Mouse (Mus musculus): ENCODE measurements around the gene Ccdc51.

The Ccdc51 gene

DNA sequence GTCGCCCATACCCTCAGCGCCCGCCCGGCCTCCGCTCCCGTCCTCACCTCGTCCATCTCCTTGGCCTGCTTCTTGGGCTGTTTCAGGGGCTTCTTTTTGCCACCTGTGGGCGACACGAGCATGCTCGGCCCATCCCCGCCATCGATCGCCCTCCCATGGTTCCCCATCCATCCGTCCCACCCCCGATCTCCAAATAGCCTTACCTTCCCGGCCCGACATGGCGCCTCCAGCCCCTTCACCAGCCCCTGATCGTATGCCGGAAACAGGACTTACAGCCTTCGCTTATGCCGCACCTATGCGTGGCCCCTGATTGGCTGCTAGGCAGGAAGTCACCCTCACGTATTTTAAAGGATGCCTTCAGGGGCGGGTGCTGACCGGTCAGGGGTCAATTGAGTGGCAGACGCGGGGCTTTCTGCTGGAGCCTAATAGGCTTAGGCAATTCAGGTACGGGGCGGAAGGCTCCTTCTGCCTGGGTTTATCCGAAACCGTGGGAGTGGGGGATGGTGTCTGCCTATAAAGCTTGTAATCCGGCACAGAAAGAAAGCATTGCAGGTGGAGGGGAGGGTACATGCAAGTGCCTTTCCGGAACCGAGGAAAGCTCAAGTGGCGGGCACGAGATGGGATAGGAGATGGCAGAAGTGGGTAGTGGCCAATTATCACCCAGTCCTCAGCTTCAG lies at the start of gene Ccdc51, which contains the start of gene Tma7:
TSS of gene Ccdc51 (plus strand) at position 370 of the 677 bp plus-strand sequence.
TSS of gene Tma7 (minus strand) at position 464 of the 677 bp plus-strand sequence.
- CTCF ChIA-PET = interaction anchor here (0.5 kb wide), 1 partner anchor 44 kb away, joined by 4 read pairs; no protein-coding TSS in a partner anchor

GRCm38 (mm10) chr9:109038086-109038895 lies 44.0 kb upstream of the Ccdc51 start, which contains the start of gene Shisa5:
Gene Shisa5, plus strand, starts transcription at chr9:109038565.
- CTCF ChIA-PET = interaction anchor here (0.5 to 0.6 kb wide), 4 partner anchors 20 to 101 kb away, joined by 3 to 4 read pairs (median 3); no protein-coding TSS in a partner anchor

- CTCF ChIA-PET = no interaction called here
Measured at GRCm38 (mm10) chr9:109038901-109039364, 43.4 kb upstream of the Ccdc51 start.

- CTCF ChIA-PET = no interaction called here
Measured at GRCm38 (mm10) chr9:109039681-109040080, 42.6 kb upstream of the Ccdc51 start.

DNA sequence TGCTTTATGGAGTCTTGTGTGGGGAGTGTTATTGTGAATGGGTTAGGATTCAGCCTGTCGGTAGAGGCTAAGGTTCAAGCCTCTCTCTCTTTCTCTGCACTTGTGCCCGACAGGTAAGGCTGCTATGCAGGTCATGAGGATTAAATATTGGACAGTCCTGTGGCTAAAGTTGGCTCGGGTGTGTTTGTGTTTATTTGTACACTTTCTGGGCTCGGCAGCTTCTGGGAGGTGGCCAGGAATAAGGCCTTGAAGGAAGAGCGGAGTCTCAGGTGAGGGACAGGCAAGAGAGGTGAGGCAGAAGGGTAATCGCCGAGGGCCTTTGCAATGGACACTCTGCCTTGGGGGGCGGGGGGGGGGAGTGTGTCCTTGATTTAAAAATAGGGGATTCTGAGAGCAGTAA lies 42.1 kb upstream of the Ccdc51 start:
- CTCF ChIA-PET = no interaction called here

DNA sequence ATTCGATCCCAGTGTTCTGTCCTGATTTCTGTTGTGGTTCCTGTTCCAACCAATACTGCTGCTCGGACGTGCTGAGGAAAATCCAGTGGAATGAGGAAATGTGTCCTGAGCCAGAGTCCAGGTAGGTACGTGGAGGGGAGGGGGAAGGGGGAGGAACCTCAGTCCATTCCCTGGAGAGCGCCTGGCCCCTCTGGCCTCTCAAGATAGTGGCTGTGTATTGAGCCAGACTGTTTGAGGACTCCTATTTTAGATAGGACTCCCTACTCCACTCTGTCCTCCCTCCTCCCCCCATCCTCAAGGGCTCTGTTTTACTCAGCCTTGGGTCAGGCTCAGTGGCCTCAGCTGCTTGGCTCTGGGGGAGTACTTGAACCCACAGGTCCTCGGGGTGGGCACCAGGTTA lies 41.4 kb upstream of the Ccdc51 start:
- CTCF ChIA-PET = no interaction called here

DNA sequence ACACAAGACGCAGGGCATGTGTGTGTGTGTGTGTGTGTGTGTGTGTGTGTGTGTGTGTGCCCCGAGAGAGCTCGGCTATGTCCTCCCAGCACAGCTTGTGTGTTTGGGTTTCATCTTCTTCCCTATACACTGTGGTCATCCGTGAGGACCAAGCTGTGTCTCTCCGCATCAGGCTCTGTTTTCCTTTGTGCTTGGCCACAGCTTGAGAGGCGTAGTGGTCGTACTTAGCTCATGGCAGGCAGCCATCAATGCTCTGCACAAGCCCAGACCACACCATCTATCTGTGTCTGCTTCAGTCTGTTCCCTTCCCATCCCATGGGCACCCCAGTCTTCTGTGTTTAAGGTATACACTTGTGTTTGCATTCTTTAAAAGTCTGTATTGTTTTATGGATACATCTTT lies 40.9 kb upstream of the Ccdc51 start:
- CTCF ChIA-PET = no interaction called here

DNA sequence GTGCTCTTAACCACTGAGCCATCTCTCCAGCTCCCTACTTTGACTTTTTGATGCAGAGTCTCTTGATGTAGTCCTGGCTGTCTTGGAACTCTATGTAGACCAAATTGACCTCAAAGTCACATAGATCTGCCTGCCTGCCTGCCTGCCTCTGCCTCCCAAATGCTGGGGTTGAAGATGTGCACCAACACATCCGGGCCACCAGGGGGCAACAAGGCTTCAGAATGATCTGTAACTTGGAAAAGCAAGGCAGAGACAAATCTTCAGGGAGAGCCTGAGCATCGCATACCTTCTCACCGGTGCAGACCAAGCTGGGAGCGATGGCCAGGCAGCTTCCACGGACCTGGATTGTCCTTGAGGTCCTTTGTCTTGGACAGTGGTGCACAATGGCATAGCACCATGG lies 36.0 kb upstream of the Ccdc51 start:
- CTCF ChIA-PET = interaction anchor here (0.7 to 1.3 kb wide), 2 partner anchors 8 to 42 kb away, joined by 5 to 16 read pairs; no protein-coding TSS in a partner anchor

GRCm38 (mm10) chr9:109049316-109049715 lies 33.0 kb upstream of the Ccdc51 start:
- CTCF ChIA-PET = no interaction called here

DNA sequence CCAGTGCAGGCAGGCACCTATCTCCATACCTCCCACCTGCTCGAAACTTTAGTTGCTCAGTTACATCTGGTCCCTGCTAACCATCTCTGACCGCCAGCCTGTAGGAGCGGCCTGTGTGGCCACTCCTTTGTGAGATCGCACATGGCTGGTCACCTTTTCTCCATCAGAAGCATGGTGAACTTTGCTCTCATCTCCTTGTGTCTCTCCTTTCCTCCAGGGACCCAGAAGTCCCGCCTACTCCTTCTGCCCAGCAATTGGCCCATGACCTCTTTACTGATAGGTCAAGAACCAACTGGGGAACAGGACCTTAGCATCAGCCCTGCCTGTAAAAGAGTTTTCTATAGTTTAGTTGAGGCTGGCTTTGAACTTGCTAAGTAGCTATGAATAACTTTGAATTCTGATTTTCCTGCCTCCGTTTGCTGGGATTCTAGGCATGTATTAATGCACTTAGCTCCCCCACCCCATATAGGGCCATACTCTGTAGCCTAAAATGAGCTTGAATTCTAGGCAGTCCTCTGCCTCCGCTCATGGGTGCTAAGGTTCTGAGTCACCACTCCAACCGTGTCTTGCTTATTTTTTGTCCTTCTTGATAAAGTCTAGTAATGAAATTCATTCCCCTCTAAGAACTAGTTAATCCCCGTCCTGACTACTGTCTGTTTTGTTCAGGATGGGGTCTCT lies 32.2 kb upstream of the Ccdc51 start:
- CTCF ChIA-PET = interaction anchor here (0.8 kb wide), 1 partner anchor 699 kb away, joined by 4 read pairs; no protein-coding TSS in a partner anchor

DNA sequence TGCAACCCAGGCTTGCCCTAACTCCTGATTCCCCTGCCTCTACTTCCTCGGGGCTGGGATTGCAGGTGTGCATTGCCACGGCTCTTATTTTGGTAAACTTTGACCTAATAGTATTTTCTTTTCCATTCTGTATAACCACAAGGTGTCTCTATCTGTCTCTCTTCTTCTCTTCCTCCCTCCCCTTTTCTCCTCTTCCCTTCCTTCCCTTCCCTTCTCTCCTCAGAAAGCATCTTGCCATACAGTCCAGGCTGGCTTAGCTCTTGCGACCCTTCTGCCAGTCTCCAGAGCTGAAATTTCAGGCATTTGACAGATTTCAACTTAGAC lies 31.7 kb upstream of the Ccdc51 start:
- CTCF ChIA-PET = interaction anchor here (0.8 kb wide), 1 partner anchor 699 kb away, joined by 4 read pairs; no protein-coding TSS in a partner anchor

GRCm38 (mm10) chr9:109051011-109051501 lies 31.2 kb upstream of the Ccdc51 start:
- CTCF ChIA-PET = interaction anchor here (0.6 kb wide), 1 partner anchor 455 kb away, joined by 4 read pairs; no protein-coding TSS in a partner anchor

DNA sequence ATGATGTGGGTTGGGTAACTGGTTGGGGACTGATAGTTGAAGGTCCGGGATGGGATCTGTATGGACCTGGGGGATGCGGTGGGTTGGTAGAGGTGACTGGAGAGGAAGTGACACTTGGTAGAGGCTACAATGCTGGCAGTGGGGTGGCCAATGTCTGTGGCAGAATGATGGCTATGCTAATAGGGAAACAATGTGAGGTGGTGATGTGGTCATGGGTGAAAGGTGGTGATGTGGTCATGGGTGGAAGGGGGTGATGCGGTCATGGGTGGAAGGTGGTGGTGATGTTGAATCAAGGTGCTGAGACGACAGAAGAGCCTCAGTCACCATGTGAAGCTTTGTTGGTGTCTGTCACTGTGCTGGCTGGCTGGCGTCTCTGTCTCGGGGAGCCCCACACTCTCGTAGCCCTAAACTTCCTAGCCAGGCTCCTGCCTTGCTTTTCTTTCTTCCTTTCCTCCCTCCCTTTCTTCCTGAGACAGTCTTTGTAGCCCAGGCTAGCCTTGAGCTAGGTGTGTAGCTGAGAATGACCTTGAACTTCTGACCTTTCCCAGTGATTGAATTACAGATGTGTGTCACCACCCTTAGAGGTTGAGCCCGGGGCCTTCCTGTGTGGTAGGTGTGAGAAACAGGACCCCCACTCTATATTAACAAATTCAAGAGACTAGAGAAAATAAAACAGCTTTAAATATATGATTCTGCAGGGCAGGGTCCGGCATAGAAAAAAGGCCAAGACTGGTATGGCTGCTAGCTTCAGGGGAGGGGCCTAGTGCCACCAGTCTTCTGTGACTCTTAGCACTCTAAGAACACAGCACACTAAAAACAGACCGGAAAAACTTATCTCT lies 30.4 kb upstream of the Ccdc51 start:
- CTCF ChIA-PET = interaction anchor here (0.6 to 1.1 kb wide), 2 partner anchors 17 to 455 kb away, joined by 3 to 4 read pairs; no protein-coding TSS in a partner anchor

DNA sequence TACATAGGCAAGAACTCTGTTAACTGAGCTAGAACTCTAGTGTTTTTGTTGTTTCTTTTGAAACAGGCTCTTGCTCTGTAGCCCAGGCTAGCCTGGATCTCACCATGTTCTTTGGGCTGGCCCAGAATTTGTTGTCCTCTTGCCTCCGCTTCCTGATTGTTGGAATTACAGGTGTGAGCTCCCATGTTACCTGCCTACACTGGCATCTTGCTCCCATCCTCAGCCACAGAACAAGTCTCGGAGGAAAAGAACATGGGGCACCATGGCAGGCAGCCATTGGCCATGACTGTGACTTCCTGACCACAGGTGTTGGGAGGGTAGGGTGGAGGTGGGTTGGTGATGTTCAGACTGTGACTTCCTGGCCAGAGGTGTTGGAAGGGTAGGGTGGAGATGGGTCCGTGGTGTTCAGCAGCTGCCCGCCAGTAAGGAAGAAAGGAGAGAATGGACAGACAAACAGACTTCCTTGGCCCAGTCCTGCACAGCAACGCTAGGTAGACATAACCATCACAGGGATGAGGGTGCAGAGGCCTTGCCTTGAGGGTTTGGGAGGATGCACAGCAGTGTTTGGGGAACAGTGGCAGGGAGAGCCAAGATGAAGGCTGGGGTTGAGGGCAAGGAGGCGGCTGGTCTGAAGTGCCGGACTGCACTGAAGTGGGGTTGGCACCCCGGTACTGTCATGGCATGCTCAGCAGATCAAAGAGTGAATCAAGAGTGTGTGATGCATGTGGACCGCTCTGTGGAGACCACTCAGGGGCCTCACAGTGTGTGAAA lies 29.6 kb upstream of the Ccdc51 start:
- CTCF ChIA-PET = interaction anchor here (1.1 kb wide), 1 partner anchor 16 kb away, joined by 3 read pairs; no protein-coding TSS in a partner anchor

DNA sequence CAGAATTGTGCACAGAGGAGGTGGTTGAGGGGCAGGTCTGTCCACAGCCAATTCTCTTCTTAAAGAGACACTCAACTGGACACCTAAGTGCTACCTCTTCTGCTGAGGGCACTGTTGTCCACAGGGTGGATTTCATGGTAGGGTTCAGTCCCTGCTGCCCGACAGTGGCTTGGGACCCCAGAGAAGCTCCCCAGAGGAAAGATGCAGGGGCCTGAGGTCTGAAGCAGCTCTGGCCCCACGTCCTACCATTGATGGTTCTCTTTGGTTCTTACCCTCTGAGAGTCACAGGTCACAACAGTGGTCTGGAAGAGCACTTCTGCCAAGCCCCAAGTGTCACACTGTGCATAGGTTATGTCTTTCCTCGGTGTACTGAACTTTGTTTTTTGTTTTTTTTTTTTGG lies 28.9 kb upstream of the Ccdc51 start:
- CTCF ChIA-PET = interaction anchor here (1.4 kb wide), 1 partner anchor 8 kb away, joined by 5 read pairs; no protein-coding TSS in a partner anchor

- CTCF ChIA-PET = interaction anchor here (0.7 to 1.4 kb wide), 2 partner anchors 8 to 134 kb away, joined by 3 to 5 read pairs; no protein-coding TSS in a partner anchor
Measured at GRCm38 (mm10) chr9:109053851-109054250, 28.4 kb upstream of the Ccdc51 start.

GRCm38 (mm10) chr9:109054712-109055111 lies 27.6 kb upstream of the Ccdc51 start:
- CTCF ChIA-PET = interaction anchor here (1.4 kb wide), 1 partner anchor 9 kb away, joined by 5 read pairs; no protein-coding TSS in a partner anchor

- CTCF ChIA-PET = interaction anchor here (0.5 kb wide), 1 partner anchor 1125 kb away, joined by 6 read pairs; no protein-coding TSS in a partner anchor
Measured at GRCm38 (mm10) chr9:109055271-109056030, 26.8 kb upstream of the Ccdc51 start.

Measured in spleen, embryonic (tissue).